Mouse (Mus musculus) thymus, adult 2 months (tissue): ENCODE results near the gene Neurl4.

Source experiments
- CTCF ChIP-seq: fragments of 200-500 bp; IDR thresholded peaks from 2 replicates; pipeline ENCODE4 v1.5.1; 2012; ENCODE audit warnings: mild to moderate bottlenecking, control low read depth, low read length, moderate library complexity, borderline replicate concordance; ENCODE audit not compliant: control insufficient read depth, poor library complexity, insufficient read depth; ENCODE audit errors: extremely low read depth
- POLR2A ChIP-seq: fragments of 200-500 bp; IDR thresholded peaks from 2 replicates; pipeline ENCODE4 v1.6.1; 2012; ENCODE audit warnings: mild to moderate bottlenecking, low read length, control low read depth, moderate library complexity; ENCODE audit not compliant: control insufficient read depth, poor library complexity, insufficient read depth; ENCODE audit errors: extremely low read depth

GRCm38 (mm10) chr11:69933066-69933465 lies 32.2 kb downstream of the Neurl4 start:
- TF ChIP-seq CTCF (no peak), POLR2A (no peak)
